Mouse (Mus musculus) fat pad, adult 2 months (tissue): ENCODE data around the gene 9430015G10Rik.

Source experiments
- DNase-seq: peaks from one replicate; pipeline ENCODE4 v3.0.0-alpha.2; 2011; ENCODE audit warnings: low read depth, low spot score; ENCODE audit errors: extremely low read depth

Gene 9430015G10Rik

GRCm38 (mm10) chr4:156109570-156110331 lies at the start of gene 9430015G10Rik:
TSS of gene 9430015G10Rik (plus strand) at chr4:156109982.
- peak; percentile 98 for DNase-seq

GRCm38 (mm10) chr4:156063861-156064509 lies 45.8 kb upstream of the 9430015G10Rik start:
- DNase-seq, result no peak

GRCm38 (mm10) chr4:156064510-156064897 lies 45.3 kb upstream of the 9430015G10Rik start:
- DNase-seq, result no peak

- DNase-seq, result no peak
Measured at GRCm38 (mm10) chr4:156065156-156065894, 44.5 kb upstream of the 9430015G10Rik start.

- DNase-seq, result no peak
Measured at GRCm38 (mm10) chr4:156067256-156067949, 42.4 kb upstream of the 9430015G10Rik start.

- no peak for DNase-seq
Measured at GRCm38 (mm10) chr4:156069701-156070100, 40.1 kb upstream of the 9430015G10Rik start.

GRCm38 (mm10) chr4:156070276-156070675 lies 39.5 kb upstream of the 9430015G10Rik start:
- DNase-seq, result no peak

GRCm38 (mm10) chr4:156070716-156071115 lies 39.1 kb upstream of the 9430015G10Rik start:
- no peak for DNase-seq

GRCm38 (mm10) chr4:156076911-156077382 lies 32.8 kb upstream of the 9430015G10Rik start:
- DNase-seq, result no peak

- DNase-seq, result no peak
Measured at GRCm38 (mm10) chr4:156077499-156078301, 32.1 kb upstream of the 9430015G10Rik start.

- no peak for DNase-seq
Measured at GRCm38 (mm10) chr4:156082621-156083234, 27.1 kb upstream of the 9430015G10Rik start.

GRCm38 (mm10) chr4:156083348-156083747 lies 26.4 kb upstream of the 9430015G10Rik start:
- DNase-seq, result peak; percentile 72

- DNase-seq, result no peak
Measured at GRCm38 (mm10) chr4:156084096-156084879, 25.5 kb upstream of the 9430015G10Rik start.

GRCm38 (mm10) chr4:156085256-156085655 lies 24.5 kb upstream of the 9430015G10Rik start:
- no peak for DNase-seq

- no peak for DNase-seq
Measured at GRCm38 (mm10) chr4:156087398-156088087, 22.2 kb upstream of the 9430015G10Rik start.

GRCm38 (mm10) chr4:156091236-156091635 lies 18.5 kb upstream of the 9430015G10Rik start:
- DNase-seq, result no peak

GRCm38 (mm10) chr4:156092765-156093164 lies 17.0 kb upstream of the 9430015G10Rik start:
- DNase-seq, result no peak

- DNase-seq, result no peak
Measured at GRCm38 (mm10) chr4:156093758-156094157, 16.0 kb upstream of the 9430015G10Rik start.
